Mouse (Mus musculus) liver, adult 2 months (tissue): ENCODE measurements around the gene Asf1a.

Source experiments
- CTCF ChIP-seq: fragments of 200-500 bp; IDR thresholded peaks from 2 replicates; pipeline ENCODE4 v1.5.1; 2011; ENCODE audit warnings: low read depth, low read length, control low read depth
- POLR2A ChIP-seq: fragments of 200-500 bp; IDR thresholded peaks from 2 replicates; pipeline ENCODE4 v1.6.1; 2011; ENCODE audit warnings: low read length, control low read depth; ENCODE audit not compliant: insufficient read depth; ENCODE audit errors: extremely low read depth

GRCm38 (mm10) chr10:53562001-53562400, 34.6 kb upstream of the Asf1a start:
- TF ChIP-seq POLR2A: no peak
- no peak for TF ChIP-seq CTCF
